In genomic region chr7:17054325-17054989, GRCm38 (mm10) we compare ENCODE assay signal across 31 mouse cellular contexts. TPM values are rescaled to one million over a fixed set of nuclear protein-coding genes. Genes with fewer than 3 reads are reported as not detected.
DNase-seq lines count a peak whose midpoint lies in the region; ATAC-seq and TF ChIP-seq lines count a peak whose summit lies in the region.
"Had no signal": no experiment of that assay in that cellular context is flagged by ENCODE, and none has a peak within 500 bp of the region (broad histone marks: within the 10 kb centered on the region; RNA-seq: fewer than 3 reads in every experiment).

No protein-coding gene starts in this region.

- DNase-seq in gastrocnemius, postnatal 10 days, result peak; percentile 6
- no peak for DNase-seq in gastrocnemius, adult 8-10 months (ENCODE audit: low spot score in 2 of 2)
- peak; percentile 29 for DNase-seq in liver, embryonic 11.5 days (ENCODE audit: low spot score)
- DNase-seq in liver, result no peak
- no peak for DNase-seq in G1E (ENCODE audit: low spot score)
- no peak for DNase-seq in layer of hippocampus, postnatal 14 days (ENCODE audit: low spot score in 2 of 2)
- DNase-seq in yolk sac, embryonic 10.5 days (ENCODE audit: low spot score), result no peak
- DNase-seq: adrenal gland, adult 2 months; adrenal gland, postnatal 36 days; cerebellum, adult 2 months; cerebellum, postnatal 14 days; gastrocnemius, adult 2 months; heart, postnatal 4 days; kidney, adult 2 months; kidney, postnatal 10 days; liver, embryonic 13.5 days; thymus, adult 18-20 months; thymus, postnatal 25 days had no signal

- no peak overlapping the region for H3K27ac ChIP-seq in liver, embryonic 11.5 days (ENCODE audit: low read depth, low read length)
- no peak overlapping the region for H3K27ac ChIP-seq in liver, embryonic 12.5 days
- H3K27ac ChIP-seq: embryonic facial prominence, embryonic 10.5 days; embryonic facial prominence, embryonic 15.5 days; gastrocnemius, adult 2 months; hindbrain, embryonic 13.5 days; limb, embryonic 12.5 days; liver, embryonic 13.5 days; lung, embryonic 15.5 days; midbrain, embryonic 10.5 days; neural tube, embryonic 12.5 days had no signal

- peaks cover 29% of the 10 kb centered on the region for H3K4me1 ChIP-seq in liver, embryonic 11.5 days (replicated peaks; ENCODE audit: control insufficient read depth, insufficient read depth, low read length)
- H3K4me1 ChIP-seq in G1E (ENCODE audit: insufficient read depth, low read depth, low read length), result peaks cover 74% of the 10 kb centered on the region
- H3K4me1 ChIP-seq in liver, embryonic 12.5 days, result peaks cover 73% of the 10 kb centered on the region

- no peak overlapping the region for H3K4me3 ChIP-seq in liver, embryonic 11.5 days (ENCODE audit: low read depth, low read length)
- peak overlapping the region; percentile 44; the same call in 1 of the 2 replicates for H3K4me3 ChIP-seq in G1E (ENCODE audit: low read depth, low read length)
- H3K4me3 ChIP-seq in liver, embryonic 12.5 days, result no peak overlapping the region
- H3K4me3 ChIP-seq: embryonic facial prominence, embryonic 10.5 days; embryonic facial prominence, embryonic 15.5 days; gastrocnemius, adult 2 months; heart, embryonic 12.5 days; hindbrain, embryonic 13.5 days; limb, embryonic 12.5 days; liver, embryonic 13.5 days; lung, embryonic 15.5 days; midbrain, embryonic 10.5 days; myocyte; neural tube, embryonic 12.5 days had no signal

- whole genome bisulfite sequencing in liver, embryonic 11.5 days, result 95% methylated on average over 15 of the region's 16 CpGs
- 79% methylated on average over 16 of the region's 16 CpGs for WGBS in liver, embryonic 12.5 days (ENCODE audit: insufficient replicate concordance)

- H3K9ac ChIP-seq in liver, embryonic 11.5 days (ENCODE audit: low read depth, low read length), result no peak overlapping the region
- 0 out of 2 replicates have a peak overlapping the region, but pooled peaks have one; percentile 33 for H3K9ac ChIP-seq in liver, embryonic 12.5 days
- H3K9ac ChIP-seq: embryonic facial prominence, embryonic 15.5 days; heart, embryonic 12.5 days; hindbrain, embryonic 13.5 days; limb, embryonic 12.5 days; liver, embryonic 13.5 days; lung, embryonic 15.5 days; neural tube, embryonic 12.5 days had no signal

- H3K36me3 ChIP-seq in liver, embryonic 11.5 days (ENCODE audit: control insufficient read depth, insufficient read depth, low read length), result peaks cover 30% of the 10 kb centered on the region
- peaks cover 69% of the 10 kb centered on the region for H3K36me3 ChIP-seq in G1E (replicated peaks)
- peaks cover 45% of the 10 kb centered on the region for H3K36me3 ChIP-seq in liver, embryonic 12.5 days
- H3K36me3 ChIP-seq: hindbrain, embryonic 13.5 days; midbrain, embryonic 10.5 days; neural tube, embryonic 12.5 days had no signal

- H3K9me3 ChIP-seq in liver, embryonic 11.5 days (ENCODE audit: control insufficient read depth, low read length), result no peaks in the 10 kb centered on the region
- H3K9me3 ChIP-seq in G1E (replicated peaks), result no peaks in the 10 kb centered on the region
- no peaks in the 10 kb centered on the region for H3K9me3 ChIP-seq in liver, embryonic 12.5 days (replicated peaks)
- H3K9me3 ChIP-seq: embryonic facial prominence, embryonic 15.5 days; heart, embryonic 12.5 days; hindbrain, embryonic 13.5 days; limb, embryonic 12.5 days; lung, embryonic 15.5 days; midbrain, embryonic 10.5 days; neural tube, embryonic 12.5 days had no signal

- H3K4me2 ChIP-seq in liver, embryonic 11.5 days, result no peak overlapping the region
- peak overlapping the region; percentile 96; the same call in 1 of the 2 replicates for H3K4me2 ChIP-seq in liver, embryonic 12.5 days
- H3K4me2 ChIP-seq: embryonic facial prominence, embryonic 15.5 days; heart, embryonic 12.5 days; hindbrain, embryonic 13.5 days; limb, embryonic 12.5 days; lung, embryonic 15.5 days; neural tube, embryonic 12.5 days had no signal

- no peak for TF ChIP-seq CTCF in G1E (IDR thresholded peaks at IDR 0.05; ENCODE audit: low read depth, low read length)

- no peak for ATAC-seq in liver, embryonic 11.5 days (replicated peaks; ENCODE audit: low FRiP score)
- no peak for ATAC-seq in G1E (ENCODE audit: extremely low read depth, insufficient number of reproducible peaks, low FRiP score, poor library complexity, severe bottlenecking)
- ATAC-seq in liver, embryonic 12.5 days, result no peak
- ATAC-seq: activated CD4-positive, CD25-positive, alpha-beta regulatory T cell, adult 4 months; forebrain, embryonic 16.5 days had no signal

- H3K27me3 ChIP-seq in liver, embryonic 11.5 days (replicated peaks; ENCODE audit: control insufficient read depth, insufficient read depth, low read length), result no peaks in the 10 kb centered on the region
- no peaks in the 10 kb centered on the region for H3K27me3 ChIP-seq in G1E (ENCODE audit: insufficient read depth, low read length)
- no peaks in the 10 kb centered on the region for H3K27me3 ChIP-seq in liver, embryonic 12.5 days (replicated peaks)
- H3K27me3 ChIP-seq: embryonic facial prominence, embryonic 15.5 days; heart, embryonic 12.5 days; hindbrain, embryonic 13.5 days; limb, embryonic 12.5 days; liver, embryonic 13.5 days; lung, embryonic 15.5 days had no signal

RNA-seq across cellular contexts. Expression of gene Hif3a, which starts 7.8 kb away (rescaled TPM):
- 1 to 10 TPM; 1.9 to 3.1 TPM for total RNA-seq in gastrocnemius, postnatal 10 days (2021)
- total RNA-seq in gastrocnemius, adult 8-10 months (2022), result 1 to 10 TPM in 2 of 4 experiments, under 1 TPM in 2; 0.75 to 1.7 (median 1.00) TPM
- polyA plus RNA-seq in liver, embryonic 11.5 days (2014; fragmentation: Nextera tagmentation; extraction: Ambion mirVana), result 28.3 and 32.1 TPM in 2 replicates
- total RNA-seq in G1E (2014; fragmentation: Nextera tagmentation) (240 and 246 TPM in 2 replicates), G1E (2017) (18.0 and 19.6 TPM in 2 replicates)
- polyA plus RNA-seq in G1E (2012), result 162 and 183 TPM in 2 replicates
- polyA plus RNA-seq in liver, embryonic 12.5 days (2016; fragmentation: Nextera tagmentation; extraction: Ambion mirVana), result 21.1 and 22.6 TPM in 2 replicates
- 10 to 100 TPM; 13.7 to 18.7 TPM for total RNA-seq in layer of hippocampus, postnatal 14 days (2021)

RNA-seq across cellular contexts. Expression of gene Psg16, which starts 19.4 kb away (rescaled TPM):
- under 1 TPM; 0.05 to 0.14 TPM for total RNA-seq in gastrocnemius, postnatal 10 days (2021)
- total RNA-seq in gastrocnemius, adult 8-10 months (2022), result under 1 TPM in 2 of 4 experiments, not detected in 2; 0.09 to 0.15 TPM
- polyA plus RNA-seq in liver, embryonic 11.5 days (2014; fragmentation: Nextera tagmentation; extraction: Ambion mirVana), result 0.12 TPM in 2 replicates
- total RNA-seq in G1E (2014; fragmentation: Nextera tagmentation) (0.87 and 1.9 TPM in 2 replicates), G1E (2017) (0.29 and 0.71 TPM in 2 replicates)
- 0.02 and 0.08 TPM in 2 replicates for polyA plus RNA-seq in G1E (2012)
- polyA plus RNA-seq in liver, embryonic 12.5 days (2016; fragmentation: Nextera tagmentation; extraction: Ambion mirVana), result 0.06 and 0.13 TPM in 2 replicates
- total RNA-seq in layer of hippocampus, postnatal 14 days (2021), result 1 to 10 TPM; 3.4 TPM
- polyA plus RNA-seq: gonadal fat pad, adult 2 months; myocyte had no signal

RNA-seq across cellular contexts. Expression of gene Ppp5c, which starts 26.7 kb away (rescaled TPM):
- total RNA-seq in gastrocnemius, postnatal 10 days (2021), result 10 to 100 TPM; 54.1 to 69.8 TPM
- 10 to 100 TPM; 53.5 to 62.3 (median 60.6) TPM for total RNA-seq in gastrocnemius, adult 8-10 months (2022)
- 124 and 128 TPM in 2 replicates for polyA plus RNA-seq in liver, embryonic 11.5 days (2014; fragmentation: Nextera tagmentation; extraction: Ambion mirVana)
- 102 and 112 TPM in 2 replicates for total RNA-seq in G1E (2014; fragmentation: Nextera tagmentation)
- 44.9 and 50.2 TPM in 2 replicates for total RNA-seq in G1E (2017)
- 92.9 and 94.1 TPM in 2 replicates for polyA plus RNA-seq in G1E (2012)
- 70.3 and 75.2 TPM in 2 replicates for polyA plus RNA-seq in liver, embryonic 12.5 days (2016; fragmentation: Nextera tagmentation; extraction: Ambion mirVana)
- 100 to 1,000 TPM; 149 to 163 TPM for total RNA-seq in layer of hippocampus, postnatal 14 days (2021)

Comparison
In these comparisons a context has a peak if more than half of its experiments do, and no peak if none do; other contexts are left out.
1. DNase-seq: peak in gastrocnemius, postnatal 10 days (single experiment) and liver, embryonic 11.5 days (single experiment); none in gastrocnemius, adult 8-10 months (0 of 2), liver (single experiment), G1E (single experiment), layer of hippocampus, postnatal 14 days (0 of 2) and yolk sac, embryonic 10.5 days (single experiment).